Mouse (Mus musculus): Measurements from ENCODE around the gene Mmp2.
"Not testable (repeated sequence)": the region's sequence is repeated elsewhere in the genome, so short reads cannot be mapped to it uniquely, and the experiment has no call there.

Gene Mmp2

DNA sequence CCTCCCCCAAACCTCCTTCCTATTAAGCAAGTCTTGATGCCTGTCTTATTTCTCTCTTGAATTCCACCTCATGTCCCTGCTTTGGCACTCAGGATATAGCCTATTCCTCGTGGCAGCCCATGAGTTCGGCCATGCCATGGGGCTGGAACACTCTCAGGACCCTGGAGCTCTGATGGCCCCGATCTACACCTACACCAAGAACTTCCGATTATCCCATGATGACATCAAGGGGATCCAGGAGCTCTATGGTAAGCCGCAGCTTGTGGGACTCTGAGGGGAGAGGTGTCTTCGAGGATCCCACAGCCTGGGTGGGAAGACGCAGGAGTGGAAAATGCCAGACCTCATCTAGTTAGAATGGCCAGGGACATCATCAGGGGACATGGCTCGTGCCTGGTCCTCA, 12.1 kb downstream of the Mmp2 start:
- DNase-seq, result no peak

DNA sequence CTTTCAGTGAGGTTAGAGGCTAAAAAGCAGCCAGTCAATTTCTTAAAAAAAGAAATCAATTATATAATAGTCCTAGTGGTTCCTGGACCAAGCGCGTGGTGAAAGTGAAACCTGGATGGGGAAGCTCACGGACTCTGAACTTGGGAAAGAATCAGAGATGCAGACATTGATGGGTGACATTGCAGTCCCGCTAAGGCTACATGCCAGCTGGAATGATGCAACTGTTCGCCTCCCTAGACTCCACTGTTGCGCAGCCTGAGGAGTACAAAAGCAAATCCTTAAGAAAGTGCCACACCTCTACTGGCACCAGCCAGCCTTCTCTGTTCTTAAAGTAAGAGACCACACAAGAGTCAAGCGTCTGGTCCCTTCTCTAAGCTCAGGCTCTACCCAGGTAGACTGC, 12.8 kb downstream of the Mmp2 start:
- no peak for DNase-seq

DNA sequence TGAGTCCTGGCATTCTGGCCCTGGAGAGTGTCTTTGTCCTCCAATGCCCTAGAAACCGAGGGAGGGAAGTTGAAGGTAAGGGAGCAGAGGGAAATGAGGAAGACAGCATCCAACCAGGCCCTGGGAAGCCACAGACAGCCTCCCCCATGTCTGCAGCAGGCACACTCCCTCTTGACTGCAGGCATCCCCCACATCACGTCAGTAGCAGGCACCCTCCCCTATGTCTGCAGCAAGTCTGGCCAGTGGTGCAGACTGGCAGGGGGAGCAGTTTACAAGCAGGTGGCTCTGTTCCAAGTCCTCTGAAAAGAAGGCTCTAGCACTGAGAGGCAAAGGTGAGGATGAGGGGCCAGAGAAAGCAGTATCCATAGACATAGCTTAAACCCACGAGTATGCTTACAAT, 19.6 kb downstream of the Mmp2 start:
- peak; percentile 44 for DNase-seq

DNA sequence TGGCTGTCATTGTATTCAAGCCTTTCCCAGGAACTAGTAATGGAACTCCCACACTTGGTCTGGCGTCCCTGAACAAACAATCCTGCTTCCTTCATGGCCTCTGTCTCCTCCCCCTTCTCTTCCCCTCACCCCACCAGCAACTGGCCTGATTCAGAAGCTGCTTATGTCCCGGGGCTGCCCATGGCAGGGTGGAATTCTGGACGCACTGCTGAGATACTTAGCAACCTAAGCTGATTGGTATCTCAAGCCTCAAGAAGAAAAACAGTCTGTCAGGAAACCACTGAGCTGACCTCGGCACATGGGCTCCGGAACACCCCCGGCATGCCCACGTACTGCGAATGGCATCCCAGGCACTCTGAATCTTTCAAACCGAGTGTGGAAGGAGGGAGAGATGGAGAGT, 20.2 kb downstream of the Mmp2 start:
- peak; percentile 50 for DNase-seq

DNA sequence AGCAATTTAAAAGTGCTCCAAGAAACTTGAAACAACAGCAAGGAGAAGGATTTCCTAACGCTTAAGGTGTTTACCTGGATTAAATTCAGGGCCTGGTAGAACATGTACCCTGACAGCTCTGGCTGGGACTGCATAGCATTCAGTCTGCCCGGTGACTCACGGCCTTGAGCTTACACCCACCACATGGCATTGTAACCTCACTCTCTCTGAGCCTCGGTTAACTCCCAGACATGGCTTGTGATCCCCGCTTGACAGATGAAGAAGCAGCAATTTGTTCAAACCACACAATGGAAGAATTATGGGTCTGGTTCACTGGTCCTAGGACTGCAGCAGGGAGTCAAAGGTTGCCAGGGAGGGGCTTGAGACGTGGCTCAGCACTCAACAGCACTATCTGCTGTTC, 22.2 kb downstream of the Mmp2 start:
- no peak for DNase-seq

DNA sequence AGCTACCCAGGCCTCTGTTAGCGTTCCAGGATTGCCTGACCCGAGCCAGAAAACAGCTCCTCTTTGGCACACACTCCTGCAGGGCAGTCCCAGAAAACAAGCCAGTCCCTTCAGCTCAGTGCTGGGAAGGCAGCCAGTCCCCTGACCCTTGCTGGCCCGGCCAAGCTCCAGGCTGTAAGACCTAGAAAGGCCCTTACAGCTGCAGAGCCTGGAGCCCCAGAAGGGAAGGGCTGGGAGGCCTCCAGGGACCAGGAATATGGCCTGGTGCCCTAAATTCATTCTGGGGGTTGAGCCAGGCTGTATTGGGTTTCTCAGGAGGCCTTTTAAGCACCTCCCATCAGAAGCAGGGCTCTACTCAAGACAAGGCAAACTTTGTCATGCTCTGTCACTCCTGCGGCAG, 23.1 kb downstream of the Mmp2 start:
- peak; percentile 91 for DNase-seq

DNA sequence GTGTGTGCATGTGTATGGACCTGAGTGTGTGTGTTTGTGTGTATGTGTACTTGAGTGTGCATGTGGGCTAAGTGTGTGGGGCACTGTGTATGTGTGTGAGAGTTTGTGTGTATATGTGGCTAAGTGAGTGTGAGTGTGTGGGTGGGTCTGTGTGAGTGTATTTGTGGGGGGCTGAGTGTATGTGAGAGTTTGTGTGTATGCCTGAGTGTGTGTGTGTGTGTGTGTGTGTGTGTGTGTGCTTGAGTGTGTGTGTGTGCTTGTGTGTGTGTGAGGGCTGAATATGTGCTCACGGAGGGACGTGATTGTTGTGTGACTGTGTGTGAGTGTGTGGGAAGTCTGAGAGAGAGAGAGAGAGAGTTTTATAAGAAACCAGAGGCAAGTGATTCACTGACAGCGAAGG, 24.3 kb downstream of the Mmp2 start:
- no peak for DNase-seq

DNA sequence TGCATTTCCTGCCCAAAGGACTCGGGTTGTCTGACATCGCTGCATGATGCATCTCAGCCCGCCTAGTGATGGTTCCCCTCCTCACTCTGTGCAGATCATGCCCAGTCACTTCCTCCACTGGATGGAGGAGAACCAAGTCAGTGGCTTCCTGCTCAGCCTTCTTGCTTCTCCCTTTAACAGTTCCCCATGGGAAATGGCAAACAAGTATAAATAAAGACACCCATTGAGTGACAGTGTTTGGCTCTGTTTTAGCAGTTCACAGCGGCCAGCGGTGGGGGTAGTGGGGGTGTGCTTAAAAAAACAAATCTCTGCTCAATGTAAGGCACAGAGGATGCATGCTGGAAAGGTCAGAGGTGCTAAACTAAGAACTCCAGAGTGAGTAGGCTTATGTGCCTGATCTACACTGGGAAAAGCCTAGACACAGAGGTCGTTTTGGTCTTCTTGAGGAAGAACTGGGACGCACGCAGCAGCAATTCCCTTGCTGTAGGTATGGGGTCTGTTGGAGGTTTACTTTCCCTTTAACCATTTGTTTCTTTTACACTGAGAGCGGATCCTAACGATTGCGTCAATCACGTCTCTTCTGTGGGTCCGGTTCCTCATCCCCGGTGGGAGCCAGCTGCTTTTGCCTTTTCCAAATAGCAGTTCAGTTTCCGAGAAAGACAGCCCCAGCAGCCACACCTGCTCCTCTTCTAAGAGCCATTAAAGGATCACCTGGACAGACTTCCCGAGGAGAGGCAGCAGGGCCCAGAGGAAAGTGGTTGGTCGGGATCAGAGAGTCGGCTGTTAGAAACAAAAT, 26.3 kb downstream of the Mmp2 start:
- DNase-seq, result peak; percentile 28

DNA sequence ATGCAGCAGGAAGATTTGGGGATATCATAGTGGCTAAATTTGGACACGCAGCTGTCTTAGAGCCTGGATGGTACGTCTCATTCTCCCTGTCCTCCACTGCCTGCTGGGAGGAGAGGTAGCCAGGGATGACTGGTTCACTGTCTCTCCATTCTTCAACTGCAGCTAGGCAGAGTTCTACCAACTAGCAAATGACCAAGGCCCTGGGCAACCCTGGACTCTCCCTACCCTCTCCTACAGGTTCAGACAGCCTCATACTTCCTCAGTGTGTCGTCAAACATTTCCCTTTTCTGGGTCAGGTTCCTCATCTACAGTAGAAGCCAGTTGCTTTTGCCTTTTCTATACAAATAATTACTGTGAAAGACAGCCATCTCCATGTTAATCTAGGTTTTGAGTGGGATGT, 27.6 kb downstream of the Mmp2 start:
- DNase-seq, result no peak

DNA sequence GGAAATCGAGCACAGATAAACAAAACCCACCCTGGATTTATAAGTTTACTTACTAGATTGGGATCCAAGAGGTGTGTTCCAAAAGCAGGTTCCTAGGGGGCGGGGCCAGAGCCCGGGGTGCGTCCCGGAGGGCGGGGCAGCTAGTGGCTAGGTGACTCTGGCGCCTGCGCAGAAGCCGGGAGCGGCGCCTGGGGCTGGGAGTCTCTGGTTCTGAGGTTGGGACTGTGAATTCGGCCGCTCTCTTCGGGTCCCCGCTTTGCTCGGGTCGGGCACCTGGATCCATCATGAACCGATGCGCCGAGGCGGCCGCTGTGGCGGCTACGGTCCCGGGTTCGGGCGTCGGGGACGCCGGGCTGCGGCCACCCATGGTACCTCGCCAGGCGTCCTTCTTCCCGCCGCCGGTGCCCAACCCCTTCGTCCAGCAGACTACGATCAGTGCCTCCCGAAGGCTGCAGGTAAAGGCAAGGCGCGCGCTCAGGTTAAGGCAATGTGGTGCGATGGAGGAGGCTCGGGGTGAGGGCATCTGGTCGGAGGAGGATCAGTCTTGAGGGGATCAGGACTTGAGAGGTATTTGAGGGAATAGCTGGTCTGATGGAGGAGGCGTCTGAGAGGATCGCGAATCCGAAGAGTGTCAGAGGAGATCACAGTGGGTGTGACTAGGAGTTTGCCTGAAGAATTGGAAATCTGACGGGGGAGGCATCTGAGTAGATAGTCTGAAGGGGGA, 28.2 kb downstream of the Mmp2 start, which contains the start of gene Lpcat2:
TSS of gene Lpcat2 (plus strand) at position 169 of the 724 bp plus-strand sequence.
- DNase-seq, result peak; percentile 86

DNA sequence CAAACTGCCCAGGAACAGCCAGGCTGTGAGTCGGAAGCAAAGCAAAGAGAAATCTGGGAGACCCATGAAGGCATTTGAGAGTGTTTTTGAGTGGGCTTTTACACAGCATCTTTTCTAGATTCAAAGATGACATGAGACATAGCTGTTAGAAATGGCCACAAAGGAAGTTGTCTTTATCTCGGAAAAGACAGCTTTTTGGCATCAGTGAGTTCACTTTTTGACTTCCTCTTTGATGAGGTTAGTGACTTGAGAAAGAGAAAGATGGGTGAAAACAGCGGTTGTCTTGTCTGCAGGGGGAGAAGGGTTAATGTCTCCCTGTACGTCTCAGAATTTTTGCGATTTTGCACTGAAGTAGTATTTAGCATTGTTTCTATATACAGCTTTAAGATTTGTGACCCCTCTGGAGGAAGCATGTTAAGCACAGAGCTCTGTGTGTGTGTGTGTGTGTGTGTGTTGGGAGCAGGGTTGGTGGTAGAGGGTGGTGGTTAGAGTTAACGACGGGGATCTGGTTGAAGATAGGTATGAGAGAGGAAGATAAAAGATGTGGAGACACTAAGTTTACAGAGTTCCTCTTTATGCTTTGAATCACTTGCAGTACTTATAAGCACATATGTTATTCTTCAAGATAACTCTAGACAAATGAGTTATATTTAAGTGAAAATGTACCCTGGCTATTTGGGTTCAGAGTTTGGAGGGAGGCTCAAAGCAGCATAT, 29.3 kb downstream of the Mmp2 start:
- DNase-seq, result no peak

DNA sequence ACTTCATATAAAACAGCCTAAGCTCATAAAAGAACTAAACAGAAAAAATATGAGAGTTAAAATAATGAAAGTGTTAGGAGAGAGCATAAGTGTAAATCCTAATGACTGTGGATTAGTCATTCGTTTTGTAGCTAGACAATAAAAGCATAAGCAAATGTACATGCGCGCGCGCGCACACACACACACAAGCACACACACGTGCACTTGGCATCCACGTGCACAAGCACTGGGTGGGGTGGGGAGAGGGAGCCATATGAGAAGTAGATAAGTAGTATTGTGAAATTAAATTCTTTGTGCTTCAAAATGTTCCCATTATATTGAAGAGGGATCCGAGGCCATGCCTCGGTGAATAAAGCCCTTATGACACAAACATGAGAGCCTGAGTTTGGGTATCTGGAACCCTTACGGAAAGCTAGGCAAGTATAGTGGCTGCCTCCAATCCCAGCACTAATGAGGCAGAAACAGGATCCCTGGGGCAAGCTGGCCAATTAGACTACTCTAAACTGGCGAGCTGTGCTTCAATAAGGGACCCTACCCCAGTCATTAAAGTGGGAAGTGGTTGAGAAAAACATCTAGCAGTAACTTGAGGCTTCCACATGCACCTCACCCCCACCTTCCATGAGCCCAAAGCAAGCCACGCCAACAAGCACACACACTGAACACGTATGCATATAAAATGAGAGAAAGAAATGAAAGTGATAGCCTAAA, 31.5 kb downstream of the Mmp2 start:
- DNase-seq, result no peak

DNA sequence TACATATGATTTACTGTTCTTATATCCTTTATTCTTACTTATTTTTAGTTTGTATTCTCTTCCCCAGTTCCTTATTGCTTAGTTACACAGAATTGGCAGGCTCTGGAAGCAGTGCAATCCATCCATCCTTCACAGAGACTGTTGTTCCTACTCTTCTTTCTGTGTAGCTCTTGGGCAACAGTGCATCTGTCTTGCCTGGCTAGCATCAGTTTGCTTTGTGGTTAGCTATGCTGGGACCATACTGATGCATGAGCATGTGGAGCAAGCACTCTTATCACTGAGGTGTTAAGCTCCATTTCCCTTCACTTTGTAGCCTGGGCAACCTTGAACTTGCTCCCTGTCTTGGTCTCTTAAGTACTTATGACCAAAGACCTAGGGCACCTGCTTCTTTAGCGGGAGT, 34.9 kb downstream of the Mmp2 start:
- no peak for DNase-seq

DNA sequence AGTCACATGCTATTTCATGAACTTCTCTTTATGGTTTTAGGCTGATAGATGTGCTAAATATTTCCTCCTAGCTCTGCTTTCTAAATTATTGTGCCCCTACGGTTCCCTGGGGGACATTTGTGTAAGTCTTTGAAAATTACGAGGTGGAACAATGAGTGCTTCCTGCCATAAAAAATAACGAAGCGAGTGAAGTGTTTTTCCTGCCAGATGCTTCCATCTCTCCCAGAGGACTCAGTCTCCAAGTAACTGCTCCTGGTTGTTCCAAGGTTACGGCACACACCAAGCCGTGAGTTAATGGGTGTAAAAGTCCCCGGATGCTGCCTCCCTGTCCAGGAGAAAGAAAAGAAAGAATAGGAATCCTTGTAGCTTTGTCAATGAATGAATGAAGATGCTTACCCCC, 43.2 kb downstream of the Mmp2 start:
- DNase-seq, result no peak

DNA sequence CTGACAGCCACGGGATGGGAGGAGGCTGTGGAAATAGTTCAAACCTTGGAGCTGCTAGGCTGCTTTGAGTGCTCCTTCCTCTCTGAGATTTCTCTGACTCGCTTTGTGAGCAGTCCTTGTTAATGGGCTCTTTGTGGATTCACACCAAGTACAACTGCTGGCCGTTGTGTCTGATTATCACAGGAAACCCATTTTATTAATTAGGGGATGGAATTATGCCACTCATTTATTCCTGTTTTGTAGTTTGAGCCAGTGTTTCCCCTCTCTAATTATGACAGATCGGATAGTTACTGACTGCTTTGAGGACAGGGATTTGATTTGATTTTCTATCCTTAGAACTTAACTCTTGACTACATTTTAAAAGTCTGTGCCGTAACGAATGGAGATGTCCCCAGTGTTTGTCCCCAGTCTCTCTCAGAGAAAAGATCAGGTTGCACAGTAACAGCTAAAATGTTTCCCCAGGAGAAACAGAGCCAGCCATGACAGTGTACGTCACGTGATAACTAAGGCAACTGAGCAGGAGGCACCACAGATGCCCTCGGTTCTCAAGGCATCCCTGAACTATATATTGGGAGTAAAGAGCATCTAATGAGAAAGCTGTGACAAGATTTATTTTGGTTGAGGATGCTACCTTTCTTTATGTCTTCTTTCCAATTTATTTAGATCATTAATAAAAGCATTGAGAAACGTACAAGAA, 45.1 kb downstream of the Mmp2 start:
- no peak for DNase-seq

DNA sequence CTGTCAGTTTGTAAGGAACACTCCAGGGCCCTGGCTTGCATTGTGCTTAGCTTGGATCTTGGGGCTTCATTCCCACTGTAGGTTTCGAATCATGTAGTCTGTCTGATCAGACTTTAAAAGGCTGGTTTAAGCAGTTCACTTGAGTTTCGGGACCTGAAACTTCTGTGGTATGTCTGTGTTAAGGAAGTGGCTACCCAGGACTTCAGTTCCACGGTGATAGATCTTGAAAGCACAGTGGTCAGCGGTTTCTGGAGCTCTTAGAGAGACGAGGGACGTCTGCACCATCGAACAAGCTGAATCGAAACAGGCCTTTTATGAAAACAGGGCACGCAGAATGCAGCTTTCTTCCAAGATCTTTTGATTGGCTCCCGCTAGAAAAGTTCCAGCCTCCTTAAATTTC, 48.7 kb downstream of the Mmp2 start:
- DNase-seq, result no peak

DNA sequence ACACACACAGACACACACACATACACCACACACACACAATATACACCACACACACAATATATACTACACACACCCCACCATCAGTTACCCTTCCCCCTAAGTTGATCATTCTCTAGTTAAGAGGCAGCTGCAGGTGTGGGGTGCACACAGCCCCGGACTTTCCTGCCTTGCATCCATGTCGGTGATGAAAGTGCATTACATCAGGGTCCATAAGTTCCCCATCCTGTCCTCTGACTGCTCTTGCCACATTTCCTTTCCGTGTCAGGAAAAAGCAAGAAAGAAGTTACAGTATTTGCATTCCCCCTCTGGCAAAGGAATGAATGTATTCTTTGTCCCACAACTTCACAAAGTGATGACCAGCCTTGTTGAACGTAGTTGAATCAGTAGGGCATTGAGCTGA, 54.2 kb downstream of the Mmp2 start:
- DNase-seq, result no peak

DNA sequence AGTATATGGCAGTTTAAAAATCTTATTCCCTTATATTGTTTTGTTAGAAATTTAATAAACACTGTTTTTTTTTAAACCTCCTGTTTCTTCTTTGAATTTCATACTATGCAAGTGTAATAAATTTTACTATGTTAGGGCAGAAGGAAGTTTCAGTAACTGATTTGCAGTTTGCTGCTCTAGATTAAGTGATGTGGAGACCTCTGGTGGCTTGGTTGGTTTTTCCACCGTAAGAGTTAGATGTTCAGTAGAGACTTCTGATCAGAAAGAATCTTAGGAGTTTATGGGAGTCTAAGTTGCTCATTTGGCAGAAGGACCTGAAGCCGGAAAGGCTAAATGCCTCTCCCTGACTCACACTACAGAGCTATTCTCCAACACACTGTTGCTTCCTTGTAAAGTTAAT, 56.7 kb downstream of the Mmp2 start:
- DNase-seq, result peak; percentile 63

DNA sequence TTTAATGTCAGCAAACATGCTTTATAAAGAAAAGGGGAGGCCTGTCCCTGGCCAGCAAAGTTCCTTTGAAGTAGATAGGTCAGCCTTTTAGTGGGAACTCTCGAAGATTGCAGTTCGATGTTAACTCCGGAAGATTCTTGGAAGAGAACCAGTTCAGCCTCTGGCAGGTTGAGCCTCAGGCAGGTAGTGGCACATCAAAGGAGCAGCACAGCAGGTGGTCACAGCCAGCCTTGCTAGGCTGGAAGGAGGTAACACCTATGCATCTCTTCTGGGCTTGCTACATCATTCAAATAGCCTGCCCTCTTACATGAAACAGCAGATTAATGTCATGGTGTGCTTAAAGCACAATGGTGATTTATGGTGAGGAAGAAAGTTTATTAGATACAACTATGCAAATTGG, 65.1 kb downstream of the Mmp2 start:
- not testable (repeated sequence) for DNase-seq

DNA sequence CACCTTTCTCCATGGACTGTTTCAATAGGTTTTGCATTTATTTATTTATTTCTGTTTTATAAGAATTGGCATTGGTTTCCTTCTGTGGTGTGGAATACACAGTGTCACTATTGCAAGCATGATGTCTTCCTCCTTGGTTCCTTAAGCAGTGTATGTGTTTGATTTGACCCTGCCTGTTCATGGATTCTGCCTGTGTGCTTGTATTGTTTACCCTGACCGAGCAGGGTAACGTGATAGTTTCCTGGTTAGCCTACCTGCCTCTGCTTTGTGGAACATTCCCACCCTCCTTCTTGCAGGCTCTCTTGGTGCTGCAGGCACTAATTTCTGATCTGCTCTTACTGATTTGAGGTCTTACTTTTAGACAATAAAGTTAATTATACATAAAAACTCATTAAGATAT, 66.8 kb downstream of the Mmp2 start:
- DNase-seq, result no peak

DNA sequence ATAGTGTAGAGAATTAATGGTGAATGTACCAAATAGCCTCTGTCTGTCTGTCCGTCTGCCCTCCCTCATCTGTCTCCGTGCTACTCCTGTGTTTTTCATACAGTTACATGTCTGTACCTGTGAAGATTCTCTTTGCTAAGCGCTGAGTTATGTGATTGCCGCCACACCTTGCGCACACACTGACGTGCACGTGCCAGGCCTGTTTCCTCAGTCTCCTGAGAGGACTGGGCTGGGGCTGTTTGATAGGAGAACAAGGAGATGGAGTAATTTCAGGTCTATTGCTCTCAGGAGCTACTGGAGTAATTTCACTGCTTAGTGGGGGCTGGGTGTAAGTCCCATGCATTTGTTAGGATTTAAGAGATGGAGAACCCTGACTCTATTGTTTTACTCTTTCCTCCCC, 68.0 kb downstream of the Mmp2 start:
- DNase-seq, result no peak

DNA sequence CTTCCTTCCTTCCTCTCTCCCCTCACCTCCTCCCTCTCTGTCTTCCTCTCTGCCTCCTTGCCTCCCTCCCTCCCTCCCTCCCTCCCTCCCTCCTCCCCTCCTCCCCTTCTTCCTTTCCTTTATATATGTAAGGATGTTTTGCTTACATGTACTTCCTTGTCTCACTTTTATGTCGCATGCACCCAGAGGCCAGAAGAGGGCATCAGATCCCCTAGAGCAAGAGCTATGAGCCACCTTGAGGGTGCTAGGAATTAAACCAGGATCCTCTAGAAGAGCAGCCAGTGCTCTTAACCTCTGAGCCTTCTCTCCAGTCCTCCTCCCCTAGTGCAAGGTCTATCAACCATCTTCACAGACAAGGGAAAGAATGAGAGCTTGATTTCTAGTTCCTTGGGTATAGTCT, 69.0 kb downstream of the Mmp2 start:
- DNase-seq, result no peak

DNA sequence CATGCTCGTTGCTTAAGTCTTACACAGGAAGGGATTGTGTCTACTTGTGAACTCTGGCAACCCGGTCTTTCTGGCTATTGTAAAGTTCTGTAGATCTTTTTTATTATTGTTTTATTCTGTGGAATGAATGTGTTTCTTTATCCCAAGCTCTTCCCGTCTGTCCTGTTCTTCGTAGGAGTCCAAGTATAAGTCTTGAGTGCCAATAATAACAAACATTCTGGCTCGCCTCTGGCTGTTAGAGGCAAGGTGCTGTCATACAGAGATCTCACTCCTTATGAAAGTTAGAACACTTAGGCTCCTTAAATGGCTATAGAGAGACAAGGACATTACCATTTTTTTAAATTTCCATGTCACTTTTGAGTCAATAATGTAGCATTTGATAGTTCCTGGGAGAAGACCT, 69.5 kb downstream of the Mmp2 start:
- no peak for DNase-seq

Measured in kidney, postnatal 10 days (tissue).